Mouse (Mus musculus): ENCODE data around the gene U2af1.

DNA sequence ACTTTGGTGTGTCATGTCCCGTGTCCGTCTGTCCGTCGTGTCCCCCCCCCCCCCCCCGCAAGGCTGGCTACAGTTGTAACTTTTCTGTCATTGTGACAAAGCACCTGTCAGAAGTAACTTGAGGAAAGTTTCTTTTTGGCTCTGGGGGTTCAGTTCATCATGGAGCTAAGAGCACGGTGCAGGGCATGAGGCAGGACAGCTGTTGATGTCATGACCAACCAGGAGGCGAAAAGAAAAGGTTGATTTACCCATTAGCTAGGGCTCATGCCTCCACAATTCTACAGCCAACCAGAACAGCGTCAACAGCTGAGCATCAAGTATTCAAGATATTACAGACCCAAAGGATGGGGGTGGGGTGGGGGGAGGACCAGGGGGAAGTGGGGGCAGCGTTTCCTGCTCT lies 9.6 kb upstream of the U2af1 start:
- TF ChIP-seq POLR2A (IDR thresholded peaks at IDR 0.05; ENCODE audit: low read depth, low read length): no peak
- no peak for TF ChIP-seq CTCF (IDR thresholded peaks at IDR 0.05; ENCODE audit: extremely low read depth, insufficient read length, insufficient replicate concordance, low read depth, low read length)

All from small intestine, adult 2 months (tissue).